Mouse (Mus musculus) megakaryocyte-erythroid progenitor cell, adult 5-6 weeks (primary cell): ENCODE results near the gene Cep295. TPM values are rescaled to one million over a fixed set of nuclear protein-coding genes. Genes with fewer than 3 reads are reported as not detected.

Experiments
- ATAC-seq: replicated peaks from 2 replicates; pipeline ENCODE4 v1.8.0; 2016; ENCODE audit warnings: mild to moderate bottlenecking, inconsistent platforms; ENCODE audit not compliant: severe bottlenecking, poor library complexity, low FRiP score, low TSS enrichment
- total RNA-seq, 2 experiments: library from RNA; stranded (forward) in 1 of 2; stranded (reverse) in 1 of 2; fragments of 200-1000, 215-1000 nt in 1 of 2; fragments of >200 nt in 1 of 2; fragmentation: Nextera tagmentation in 1 of 2; gene quantifications; 2 replicates each; pipeline ENCODE4 v1.2.3; 2014 to 2017

Gene Cep295
- total RNA-seq, 2 experiments from 2014 or later, result 45.3 to 86.0 TPM

DNA sequence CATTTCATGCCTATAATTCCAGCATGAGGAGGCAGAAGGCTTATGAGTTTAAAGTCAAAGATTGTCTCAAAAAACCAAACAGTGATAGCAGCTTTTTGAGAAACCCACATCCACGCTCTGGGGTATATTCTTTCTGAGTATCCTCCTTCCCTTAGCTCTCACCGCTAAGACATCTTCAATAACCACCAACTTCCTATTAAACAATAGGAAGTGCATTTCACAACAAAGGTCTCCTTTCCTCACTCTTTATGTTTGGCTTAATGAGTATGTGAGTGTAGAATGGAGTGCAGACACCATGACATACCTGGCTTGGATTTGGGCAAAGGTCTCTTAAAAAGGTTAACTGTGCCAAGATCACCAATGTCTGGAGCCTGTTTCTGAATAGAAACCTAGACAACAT lies 83.6 kb downstream of the Cep295 start:
- ATAC-seq, result no peak

Other genes with a start within 250 kb of the Cep295 start
- gene Hephl1, start 245.7 kb downstream of the Cep295 start, total RNA-seq (2014; fragmentation: Nextera tagmentation), result not detected in 2 replicates
- not detected in 2 replicates for gene Hephl1, start 245.7 kb downstream of the Cep295 start, total RNA-seq (2017)
- 3.0 and 3.4 TPM in 2 replicates for gene Vstm5, start 118.7 kb downstream of the Cep295 start, total RNA-seq (2014; fragmentation: Nextera tagmentation)
- gene Vstm5, start 118.7 kb downstream of the Cep295 start, total RNA-seq (2017), result 0.88 and 1.5 TPM in 2 replicates
- 26.1 and 33.5 TPM in 2 replicates for gene Med17, start 77.9 kb downstream of the Cep295 start, total RNA-seq (2014; fragmentation: Nextera tagmentation)
- gene Med17, start 77.9 kb downstream of the Cep295 start, total RNA-seq (2017), result 28.2 and 37.4 TPM in 2 replicates
- 439 and 454 TPM in 2 replicates for gene Taf1d, start 51.6 kb downstream of the Cep295 start, total RNA-seq (2014; fragmentation: Nextera tagmentation)
- 1,383 and 1,827 TPM in 2 replicates for gene Taf1d, start 51.6 kb downstream of the Cep295 start, total RNA-seq (2017)
- 6.5 and 8.3 TPM in 2 replicates for gene 4931406C07Rik, start 51.3 kb downstream of the Cep295 start, total RNA-seq (2014; fragmentation: Nextera tagmentation)
- 5.2 and 6.7 TPM in 2 replicates for gene 4931406C07Rik, start 51.3 kb downstream of the Cep295 start, total RNA-seq (2017)
- 20.5 and 23.7 TPM in 2 replicates for gene Smco4, start 135.6 kb upstream of the Cep295 start, total RNA-seq (2014; fragmentation: Nextera tagmentation)
- 8.5 and 20.7 TPM in 2 replicates for gene Smco4, start 135.6 kb upstream of the Cep295 start, total RNA-seq (2017)